Mouse (Mus musculus): ENCODE results near the gene Igsf8.

DNA sequence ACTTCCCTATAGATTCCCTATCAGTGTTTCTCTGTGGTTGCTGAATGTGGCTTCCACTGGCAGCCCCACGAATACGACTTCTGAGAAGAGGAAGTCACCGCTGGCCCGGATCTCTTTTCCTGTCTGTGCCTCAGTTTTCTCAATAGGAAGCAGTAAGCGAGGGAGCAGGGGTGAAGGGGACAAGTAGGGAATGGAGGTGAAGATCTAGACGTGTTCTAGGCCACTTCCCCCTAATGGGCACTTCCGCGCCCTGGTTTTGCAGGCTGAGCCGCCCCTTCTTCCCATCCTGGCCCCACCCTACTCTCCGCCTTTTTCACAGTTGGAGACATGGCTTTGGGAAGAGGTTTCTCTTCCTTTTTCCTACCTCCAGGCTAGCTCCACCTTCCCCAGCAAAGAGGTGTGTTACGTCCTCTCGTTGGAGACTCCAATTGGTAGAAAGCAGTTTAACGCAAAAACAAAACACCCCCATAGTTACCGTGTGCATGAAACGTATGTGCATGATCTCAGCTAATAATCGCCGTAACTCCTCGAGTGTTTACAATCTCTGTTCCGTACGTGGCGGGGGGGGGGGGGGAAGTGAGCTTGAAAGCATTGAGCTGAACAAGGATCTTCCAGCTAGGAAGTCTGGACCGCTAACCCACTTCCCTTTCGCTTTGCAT, 49.9 kb downstream of the Igsf8 start:
- TF ChIP-seq CTCF (IDR thresholded peaks at IDR 0.05; ENCODE audit: control insufficient read depth, insufficient read depth, insufficient read length) (no peak), MAX (IDR thresholded peaks at IDR 0.05) (no peak), CEBPB (IDR thresholded peaks at IDR 0.05; ENCODE audit: low read depth) (no peak), MYOD1 (IDR thresholded peaks at IDR 0.05; ENCODE audit: control insufficient read depth, insufficient read length, low read depth) (no peak)

Data from C2C12 (cell line).